Mouse (Mus musculus): Measurements from ENCODE around the gene Ttc17. TPM values are rescaled to one million over a fixed set of nuclear protein-coding genes. Genes with fewer than 3 reads are reported as not detected.

Ttc17 gene
- total and polyA plus RNA-seq, 2 experiments: 12.1 to 17.0 TPM

DNA sequence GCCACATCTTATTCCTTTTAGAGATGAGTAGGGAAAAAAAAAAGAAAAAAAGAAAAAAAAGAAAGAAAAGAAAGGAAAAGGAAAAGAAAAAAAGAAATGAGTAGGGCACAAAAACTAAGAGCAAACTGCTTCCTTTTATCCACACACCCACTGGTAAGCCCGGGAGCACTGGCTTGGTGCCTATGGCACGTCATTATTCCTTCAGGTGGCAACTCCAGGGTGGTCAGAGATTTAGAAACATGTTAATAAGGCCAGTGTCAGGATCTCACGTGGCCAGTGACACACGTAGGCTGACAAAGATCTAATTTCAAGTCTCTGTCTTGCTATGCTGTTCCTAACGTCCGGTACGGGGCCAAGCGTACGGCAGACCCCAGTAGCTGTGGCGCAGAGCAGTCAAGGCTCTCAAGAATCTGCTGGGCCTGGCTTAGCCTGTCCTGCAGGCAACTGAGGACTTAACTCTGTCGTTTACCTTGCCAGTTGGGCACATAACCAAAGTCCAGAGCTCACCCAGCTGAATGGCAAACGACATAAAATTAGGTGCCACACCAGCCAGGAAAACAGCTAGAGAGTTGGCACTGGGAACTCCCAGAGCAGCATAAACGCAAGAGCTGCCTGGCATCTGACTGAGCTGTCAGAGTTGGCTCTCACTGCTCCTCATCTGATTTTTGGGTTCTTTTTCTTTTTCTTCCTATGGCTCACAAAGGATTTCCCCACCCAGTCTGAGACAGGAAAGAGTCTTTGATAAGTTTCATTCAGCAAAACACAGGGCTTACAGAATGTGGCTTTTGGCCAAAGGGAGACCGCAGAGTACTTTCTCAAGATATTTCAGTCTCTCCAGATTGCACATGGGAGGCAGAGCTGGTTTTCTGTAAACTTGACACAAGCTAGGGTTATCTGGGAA is 72.4 kb downstream of the Ttc17 start:
- peaks cover 43% of the 10 kb centered on the region for H3K36me3 ChIP-seq (ENCODE audit: control insufficient read depth, insufficient read depth, low read length)
- WGBS: 60% methylated on average over 14 of the region's 14 CpGs
- H3K27ac ChIP-seq (replicated peaks; ENCODE audit: insufficient read depth, low read depth, low read length): peak overlapping the region; percentile 28; the same call in 1 of the 2 replicates
- H3K4me3 ChIP-seq (ENCODE audit: insufficient read depth, low read depth, low read length): no peak overlapping the region
- H3K4me1 ChIP-seq (ENCODE audit: control insufficient read depth, insufficient read depth, low read length): no peaks in the 10 kb centered on the region
- no peak overlapping the region for H3K9ac ChIP-seq (ENCODE audit: low read depth, low read length)
- no peaks in the 10 kb centered on the region for H3K79me2 ChIP-seq (ENCODE audit: control insufficient read depth, insufficient read depth, low read length)
- peak; percentile 90 for DNase-seq (ENCODE audit: extremely low read depth, low read depth, low spot score)
- H3K27me3 ChIP-seq (ENCODE audit: control insufficient read depth, insufficient read depth, low read length): no peaks in the 10 kb centered on the region
- TF ChIP-seq POLR2A (IDR thresholded peaks at IDR 0.05; ENCODE audit: extremely low read depth, insufficient read depth, low read length) (no peak), CTCF (IDR thresholded peaks at IDR 0.05; ENCODE audit: low read depth, low read length) (no peak)

DNA sequence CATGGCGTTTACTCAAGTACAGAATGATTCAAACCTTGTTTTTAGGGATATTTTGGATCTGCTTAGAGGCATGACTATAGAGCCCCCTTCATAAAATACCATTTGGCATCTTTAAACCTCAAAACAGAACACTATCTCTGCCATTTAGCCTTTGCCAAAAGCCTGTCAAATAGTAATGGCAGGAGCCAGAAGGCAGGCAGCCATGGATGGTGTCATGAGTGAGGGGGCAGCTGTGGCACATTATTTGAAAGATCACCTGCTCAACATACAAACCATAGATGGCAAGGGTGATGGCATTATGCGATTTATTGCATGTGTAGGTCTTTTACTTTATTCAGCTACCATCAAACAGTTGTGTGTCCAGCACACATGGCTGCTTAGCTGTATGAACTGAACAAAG is 73.4 kb downstream of the Ttc17 start:
- H3K36me3 ChIP-seq (ENCODE audit: control insufficient read depth, insufficient read depth, low read length): peaks cover 45% of the 10 kb centered on the region
- H3K4me3 ChIP-seq (ENCODE audit: insufficient read depth, low read depth, low read length): no peak overlapping the region
- no peak for DNase-seq (ENCODE audit: extremely low read depth, low read depth, low spot score)
- no peak overlapping the region for H3K27ac ChIP-seq (replicated peaks; ENCODE audit: insufficient read depth, low read depth, low read length)
- no peaks in the 10 kb centered on the region for H3K79me2 ChIP-seq (ENCODE audit: control insufficient read depth, insufficient read depth, low read length)
- no peaks in the 10 kb centered on the region for H3K4me1 ChIP-seq (ENCODE audit: control insufficient read depth, insufficient read depth, low read length)
- no peak overlapping the region for H3K9ac ChIP-seq (ENCODE audit: low read depth, low read length)
- TF ChIP-seq CTCF (IDR thresholded peaks at IDR 0.05; ENCODE audit: low read depth, low read length): no peak
- TF ChIP-seq POLR2A (IDR thresholded peaks at IDR 0.05; ENCODE audit: extremely low read depth, insufficient read depth, low read length): no peak
- WGBS: 98% methylated on average over 2 of the region's 2 CpGs
- no peaks in the 10 kb centered on the region for H3K27me3 ChIP-seq (ENCODE audit: control insufficient read depth, insufficient read depth, low read length)

DNA sequence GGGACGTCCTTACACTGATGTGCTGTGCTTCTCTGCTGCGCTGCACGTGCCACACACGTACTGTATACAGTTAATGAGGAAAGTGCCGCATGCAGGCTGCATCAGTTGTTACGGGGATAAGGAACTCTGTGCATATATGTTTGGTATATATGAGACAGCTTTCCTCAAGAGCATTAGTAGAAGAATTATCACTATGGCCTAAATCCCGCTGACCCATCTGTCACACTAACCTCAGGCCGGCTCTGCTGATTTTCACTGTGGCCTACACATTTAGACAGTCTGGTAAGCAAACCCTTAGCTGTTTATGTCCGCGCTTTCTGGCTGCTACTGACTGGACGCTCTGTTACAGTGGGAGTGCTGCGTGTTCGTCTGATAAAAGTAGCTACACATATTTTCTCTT is 77.2 kb downstream of the Ttc17 start:
- Histone ChIP-seq H3K9ac (ENCODE audit: low read depth, low read length) (no peak overlapping the region), H3K36me3 (ENCODE audit: control insufficient read depth, insufficient read depth, low read length) (peaks cover 51% of the 10 kb centered on the region), H3K27me3 (ENCODE audit: control insufficient read depth, insufficient read depth, low read length) (no peaks in the 10 kb centered on the region), H3K79me2 (ENCODE audit: control insufficient read depth, insufficient read depth, low read length) (no peaks in the 10 kb centered on the region), H3K27ac (replicated peaks; ENCODE audit: insufficient read depth, low read depth, low read length) (no peak overlapping the region), H3K4me3 (ENCODE audit: insufficient read depth, low read depth, low read length) (no peak overlapping the region), H3K4me1 (ENCODE audit: control insufficient read depth, insufficient read depth, low read length) (no peaks in the 10 kb centered on the region)
- WGBS: 96% methylated on average over 13 of the region's 13 CpGs
- TF ChIP-seq POLR2A (IDR thresholded peaks at IDR 0.05; ENCODE audit: extremely low read depth, insufficient read depth, low read length) (no peak), CTCF (IDR thresholded peaks at IDR 0.05; ENCODE audit: low read depth, low read length) (no peak)
- DNase-seq (ENCODE audit: extremely low read depth, low read depth, low spot score): no peak

DNA sequence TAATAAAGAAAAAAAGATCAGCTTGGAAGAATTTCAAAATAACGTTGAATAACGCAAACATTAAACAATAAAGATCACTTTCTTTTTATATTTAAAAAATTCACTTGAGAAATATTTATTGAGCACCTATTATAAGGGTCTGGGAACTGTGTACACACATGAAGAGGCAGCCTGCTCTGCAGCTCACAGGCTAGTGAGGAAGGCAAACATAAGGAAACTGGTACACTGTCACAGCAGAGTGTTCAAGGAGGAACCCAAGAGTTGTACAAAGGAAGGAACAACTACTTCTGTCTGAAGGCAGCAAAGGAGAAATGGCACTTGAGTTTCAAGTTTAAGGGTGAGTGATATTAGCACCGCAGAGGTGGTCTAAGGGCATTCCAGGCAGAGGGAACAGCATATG is 78.7 kb downstream of the Ttc17 start:
- Histone ChIP-seq H3K36me3 (ENCODE audit: control insufficient read depth, insufficient read depth, low read length) (peaks cover 59% of the 10 kb centered on the region), H3K79me2 (ENCODE audit: control insufficient read depth, insufficient read depth, low read length) (no peaks in the 10 kb centered on the region), H3K27me3 (ENCODE audit: control insufficient read depth, insufficient read depth, low read length) (no peaks in the 10 kb centered on the region), H3K4me1 (ENCODE audit: control insufficient read depth, insufficient read depth, low read length) (no peaks in the 10 kb centered on the region), H3K27ac (replicated peaks; ENCODE audit: insufficient read depth, low read depth, low read length) (no peak overlapping the region), H3K4me3 (ENCODE audit: insufficient read depth, low read depth, low read length) (no peak overlapping the region), H3K9ac (ENCODE audit: low read depth, low read length) (no peak overlapping the region)
- no peak for DNase-seq (ENCODE audit: extremely low read depth, low read depth, low spot score)
- TF ChIP-seq CTCF (IDR thresholded peaks at IDR 0.05; ENCODE audit: low read depth, low read length): no peak
- no peak for TF ChIP-seq POLR2A (IDR thresholded peaks at IDR 0.05; ENCODE audit: extremely low read depth, insufficient read depth, low read length)
- 95% methylated on average over 3 of the region's 3 CpGs for WGBS

DNA sequence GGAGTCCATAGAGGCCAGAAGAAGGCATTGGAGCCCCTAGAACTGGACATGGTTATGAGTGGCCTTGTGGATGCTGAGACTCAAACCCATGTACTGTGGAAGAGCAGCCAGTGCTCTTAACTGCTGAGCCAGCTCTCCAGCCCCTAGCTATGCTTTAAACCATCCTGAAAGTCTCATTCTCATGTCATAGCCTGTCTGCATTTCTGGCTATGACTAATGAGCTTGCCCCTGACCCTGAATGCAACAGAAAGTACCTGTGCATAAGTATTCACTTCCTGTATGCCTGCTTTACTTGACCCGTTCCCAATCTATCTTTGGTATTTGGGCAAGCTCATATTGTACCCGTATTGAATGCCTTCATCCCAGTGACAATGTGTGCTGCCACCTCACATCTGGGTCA is 86.7 kb downstream of the Ttc17 start:
- peaks cover 60% of the 10 kb centered on the region for H3K36me3 ChIP-seq (ENCODE audit: control insufficient read depth, insufficient read depth, low read length)
- DNase-seq (ENCODE audit: extremely low read depth, low read depth, low spot score): no peak
- TF ChIP-seq POLR2A (IDR thresholded peaks at IDR 0.05; ENCODE audit: extremely low read depth, insufficient read depth, low read length) (no peak), CTCF (IDR thresholded peaks at IDR 0.05; ENCODE audit: low read depth, low read length) (no peak)
- H3K27ac ChIP-seq (replicated peaks; ENCODE audit: insufficient read depth, low read depth, low read length): no peak overlapping the region
- 83% methylated on average over 2 of the region's 2 CpGs for WGBS
- no peak overlapping the region for H3K4me3 ChIP-seq (ENCODE audit: insufficient read depth, low read depth, low read length)
- H3K27me3 ChIP-seq (ENCODE audit: control insufficient read depth, insufficient read depth, low read length): no peaks in the 10 kb centered on the region
- no peaks in the 10 kb centered on the region for H3K4me1 ChIP-seq (ENCODE audit: control insufficient read depth, insufficient read depth, low read length)
- no peaks in the 10 kb centered on the region for H3K79me2 ChIP-seq (ENCODE audit: control insufficient read depth, insufficient read depth, low read length)
- no peak overlapping the region for H3K9ac ChIP-seq (ENCODE audit: low read depth, low read length)

DNA sequence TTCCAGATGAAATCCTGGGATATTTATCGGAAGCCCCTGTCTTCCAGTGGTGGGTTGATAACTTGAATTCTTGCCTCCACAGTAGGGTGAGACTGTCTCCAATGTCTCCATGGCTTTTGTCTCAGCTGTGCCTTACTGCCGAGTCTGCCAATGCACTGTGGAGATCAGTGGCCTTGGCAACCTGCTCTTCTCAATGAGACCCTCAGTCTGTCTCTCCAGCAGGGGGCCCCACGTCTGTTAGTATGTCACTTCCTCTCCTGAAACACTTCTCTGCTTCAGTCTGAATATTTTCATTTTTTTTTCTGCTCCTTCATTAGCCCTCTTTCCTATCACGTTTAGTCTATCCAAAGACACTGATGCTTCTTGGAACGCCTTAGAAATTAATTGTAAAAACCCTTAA is 90.0 kb downstream of the Ttc17 start:
- Histone ChIP-seq H3K27ac (replicated peaks; ENCODE audit: insufficient read depth, low read depth, low read length) (no peak overlapping the region), H3K9ac (ENCODE audit: low read depth, low read length) (no peak overlapping the region), H3K36me3 (ENCODE audit: control insufficient read depth, insufficient read depth, low read length) (peaks cover 49% of the 10 kb centered on the region), H3K4me1 (ENCODE audit: control insufficient read depth, insufficient read depth, low read length) (no peaks in the 10 kb centered on the region), H3K79me2 (ENCODE audit: control insufficient read depth, insufficient read depth, low read length) (no peaks in the 10 kb centered on the region), H3K27me3 (ENCODE audit: control insufficient read depth, insufficient read depth, low read length) (no peaks in the 10 kb centered on the region), H3K4me3 (ENCODE audit: insufficient read depth, low read depth, low read length) (no peak overlapping the region)
- 85% methylated on average over 5 of the region's 5 CpGs for WGBS
- no peak for DNase-seq (ENCODE audit: extremely low read depth, low read depth, low spot score)
- TF ChIP-seq CTCF (IDR thresholded peaks at IDR 0.05; ENCODE audit: low read depth, low read length) (no peak), POLR2A (IDR thresholded peaks at IDR 0.05; ENCODE audit: extremely low read depth, insufficient read depth, low read length) (no peak)
